Mouse (Mus musculus) Patski (cell line): ENCODE results near the gene Dmgdh. TPM values are rescaled to one million over a fixed set of nuclear protein-coding genes. Genes with fewer than 3 reads are reported as not detected.

ENCODE experiments used
- ATAC-seq: fragments of 100-300 bp; one replicate; pipeline ENCODE4 v1.8.0; 2021
- CTCF ChIA-PET: fragments of 350-600 bp; sonication (Branson Sonifier 250); formaldehyde crosslinking; loops from one replicate; lab custom pipeline; 2022; ENCODE audit warnings: inconsistent platforms; lab: Charles Lee
- POLR2A ChIA-PET: fragments of 350-600 bp; sonication (Branson Sonifier 250); formaldehyde crosslinking; loops from one replicate; lab custom pipeline; 2022; ENCODE audit warnings: antibody characterized with exemption, inconsistent platforms; lab: Charles Lee
- DNase-seq: peaks from one replicate; pipeline ENCODE4 v3.0.0-alpha.2; 2011; ENCODE audit warnings: low read depth, low spot score
- H3K27me3 ChIP-seq: fragments of 371-371 bp; one replicate; pipeline ENCODE4 v1.5.1; 2021
- CTCF ChIP-seq: fragments of 100-300 bp; IDR thresholded peaks from one replicate; pipeline ENCODE4 v1.5.1; 2021
- in situ Hi-C: fragments of 300-500 bp; cut with MboI; formaldehyde crosslinking; loops from 3 replicates; pipeline ENCODE4 v1.11.1; 2018; ENCODE audit warnings: low pct_unique_long_range_greater_than_20kb, mixed read lengths
- polyA plus RNA-seq: library from polyadenylated mRNA; unstranded; gene quantifications from one replicate; pipeline ENCODE4 v1.2.3, GENCODE M21; 2021

Gene Dmgdh
- not detected for polyA plus RNA-seq

- no peak for TF ChIP-seq CTCF
- ATAC-seq: no peak
- no peak for DNase-seq
- ChIA-PET POLR2A (no interaction called here), CTCF (no interaction called here)
- H3K27me3 ChIP-seq: peaks cover 4% of the 10 kb centered on the region
- in situ Hi-C loops: no loop called here
Observed at GRCm38 (mm10) chr13:93674131-93674561, at the start of gene Dmgdh, which contains the start of gene Bhmt2. TSS of gene Dmgdh (plus strand) at chr13:93674433. TSS of gene Bhmt2 (minus strand) at chr13:93674302.

DNA sequence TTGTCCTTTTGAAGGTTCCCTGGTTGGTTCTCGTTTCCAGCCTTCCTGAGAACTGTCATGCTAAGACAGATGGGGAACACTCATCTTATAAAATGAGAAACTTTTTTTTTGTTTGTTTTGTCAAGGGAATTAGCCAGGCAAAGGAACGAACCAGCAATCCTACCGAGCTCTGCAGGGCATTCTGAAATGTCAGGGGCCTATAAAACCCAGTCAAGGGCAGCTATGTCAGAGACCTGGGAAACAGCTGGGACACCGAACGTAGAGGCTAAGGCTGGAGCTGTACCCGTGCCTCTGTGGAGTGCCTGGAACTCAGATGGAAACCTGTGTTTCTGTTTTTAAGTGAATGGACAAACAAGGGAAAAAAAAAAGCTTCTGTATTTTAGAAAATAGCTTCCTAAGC is 45.4 kb upstream of the Dmgdh start:
- no peak for DNase-seq
- no peak for TF ChIP-seq CTCF
- no peak for ATAC-seq
- in situ Hi-C loops: no loop called here
- ChIA-PET CTCF (interaction anchor here (1.2 to 1.6 kb wide), 2 partner anchors 16 to 37 kb away, joined by 3 to 4 read pairs; no protein-coding TSS in a partner anchor), POLR2A (no interaction called here)
- peaks cover 12% of the 10 kb centered on the region for H3K27me3 ChIP-seq

GRCm38 (mm10) chr13:93630941-93631705 is 43.1 kb upstream of the Dmgdh start:
- CTCF ChIA-PET: interaction anchor here (0.9 kb wide), 1 partner anchor 590 kb away, joined by 3 read pairs; no protein-coding TSS in a partner anchor
- ATAC-seq: no peak
- no peak for TF ChIP-seq CTCF
- in situ Hi-C loops: no loop called here
- POLR2A ChIA-PET: no interaction called here
- DNase-seq: no peak
- peaks cover 3% of the 10 kb centered on the region for H3K27me3 ChIP-seq

GRCm38 (mm10) chr13:93632927-93633326 is 41.3 kb upstream of the Dmgdh start:
- ATAC-seq (no peak), DNase-seq (no peak)
- ChIA-PET CTCF (no interaction called here), POLR2A (no interaction called here)
- peaks cover 3% of the 10 kb centered on the region for H3K27me3 ChIP-seq
- in situ Hi-C loops: no loop called here
- no peak for TF ChIP-seq CTCF

DNA sequence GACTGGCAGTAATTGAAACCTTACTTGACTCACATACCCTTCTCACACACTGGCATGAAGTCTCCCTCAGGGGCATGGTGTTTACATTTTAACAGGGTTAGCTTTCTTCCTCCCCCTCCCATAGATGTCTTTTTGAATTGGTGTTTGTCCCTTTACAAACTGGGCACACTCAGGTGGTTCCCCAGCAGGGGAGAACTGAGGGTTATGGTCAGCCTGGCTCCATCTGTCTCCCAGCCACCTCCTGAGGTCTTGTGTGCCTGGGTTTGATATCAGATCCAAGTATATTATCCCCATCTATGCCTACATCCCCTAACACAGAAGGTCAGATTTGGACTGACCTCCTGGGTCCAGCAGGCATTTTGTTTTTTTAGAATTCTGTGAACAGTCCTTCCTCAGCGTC is 37.7 kb upstream of the Dmgdh start:
- in situ Hi-C loops: no loop called here
- POLR2A ChIA-PET: no interaction called here
- CTCF ChIA-PET: no interaction called here
- TF ChIP-seq CTCF: no peak
- peaks cover 3% of the 10 kb centered on the region for H3K27me3 ChIP-seq
- no peak for ATAC-seq
- no peak for DNase-seq

DNA sequence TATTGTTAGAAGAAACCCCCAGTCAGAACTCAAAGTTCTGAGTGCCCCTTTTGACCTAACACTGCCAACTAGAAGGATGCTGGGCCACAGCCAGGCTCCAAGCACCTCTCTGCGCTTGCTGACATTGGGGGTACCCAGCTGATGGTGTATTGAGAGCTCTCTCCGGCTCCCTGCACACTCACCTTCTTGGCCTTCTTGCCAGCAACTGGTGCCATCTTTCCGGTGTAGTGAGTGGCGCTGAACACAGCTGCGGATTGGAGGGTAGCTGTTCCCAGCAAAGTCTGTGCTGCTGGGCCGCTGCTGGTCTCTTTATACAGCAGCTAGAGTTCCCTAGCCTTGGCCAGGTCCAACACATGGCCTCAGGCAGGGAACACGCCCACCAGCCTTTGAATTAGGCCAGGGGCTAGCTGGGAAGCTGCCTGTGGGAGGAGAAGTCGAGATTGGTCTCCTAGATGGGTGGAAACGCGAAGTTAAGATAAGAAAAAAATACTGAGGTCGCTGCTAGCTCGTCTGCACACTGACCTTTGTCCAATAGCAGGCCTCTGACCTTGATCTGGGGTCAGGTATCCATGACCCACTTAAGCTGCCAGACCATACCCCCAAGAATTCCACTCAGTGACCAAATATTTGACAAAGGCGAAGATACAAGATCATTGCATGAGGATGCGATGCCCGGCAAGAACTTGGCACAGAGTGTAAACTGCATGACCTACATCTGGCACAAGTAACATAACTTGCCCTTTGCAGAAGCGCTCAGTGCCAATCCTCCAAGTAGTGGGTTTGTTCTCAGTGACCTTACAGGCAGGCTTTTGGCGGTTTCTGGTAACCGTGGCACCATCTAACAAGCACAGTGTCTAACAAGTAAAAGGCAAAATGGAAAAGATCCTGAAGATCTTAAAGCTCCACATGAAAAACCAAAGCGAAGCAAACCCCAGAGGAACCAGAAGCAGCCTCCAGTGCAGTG is 36.7 kb upstream of the Dmgdh start, which contains the start of gene Bhmt:
Gene Bhmt, minus strand, starts transcription at position 680 of the 964 bp plus-strand sequence.
- ChIA-PET CTCF (no interaction called here), POLR2A (no interaction called here)
- ATAC-seq (no peak), DNase-seq (no peak)
- H3K27me3 ChIP-seq: peaks cover 5% of the 10 kb centered on the region
- in situ Hi-C loops: no loop called here
- no peak for TF ChIP-seq CTCF

DNA sequence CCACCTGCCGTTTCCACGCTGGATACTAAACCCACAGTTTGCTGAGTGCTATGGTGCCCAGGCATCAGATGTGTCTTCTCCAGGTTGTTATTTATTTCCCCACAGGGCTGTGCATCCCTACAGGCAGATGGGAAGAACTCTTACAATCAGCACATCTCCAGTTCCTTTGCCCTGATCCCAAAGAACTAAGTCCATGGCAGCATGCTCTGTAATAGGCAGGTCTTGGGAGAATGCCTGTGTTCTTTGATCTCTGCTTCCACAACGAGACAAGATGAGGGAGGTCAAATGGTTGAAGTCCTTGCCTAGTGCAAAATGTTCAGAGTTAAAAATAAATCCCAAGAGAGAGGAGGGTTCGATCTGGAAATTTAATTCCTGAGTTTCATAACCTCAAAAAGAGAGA is 34.6 kb upstream of the Dmgdh start:
- H3K27me3 ChIP-seq: peaks cover 7% of the 10 kb centered on the region
- ChIA-PET CTCF (no interaction called here), POLR2A (no interaction called here)
- DNase-seq (no peak), ATAC-seq (no peak)
- in situ Hi-C loops: no loop called here
- TF ChIP-seq CTCF: no peak

DNA sequence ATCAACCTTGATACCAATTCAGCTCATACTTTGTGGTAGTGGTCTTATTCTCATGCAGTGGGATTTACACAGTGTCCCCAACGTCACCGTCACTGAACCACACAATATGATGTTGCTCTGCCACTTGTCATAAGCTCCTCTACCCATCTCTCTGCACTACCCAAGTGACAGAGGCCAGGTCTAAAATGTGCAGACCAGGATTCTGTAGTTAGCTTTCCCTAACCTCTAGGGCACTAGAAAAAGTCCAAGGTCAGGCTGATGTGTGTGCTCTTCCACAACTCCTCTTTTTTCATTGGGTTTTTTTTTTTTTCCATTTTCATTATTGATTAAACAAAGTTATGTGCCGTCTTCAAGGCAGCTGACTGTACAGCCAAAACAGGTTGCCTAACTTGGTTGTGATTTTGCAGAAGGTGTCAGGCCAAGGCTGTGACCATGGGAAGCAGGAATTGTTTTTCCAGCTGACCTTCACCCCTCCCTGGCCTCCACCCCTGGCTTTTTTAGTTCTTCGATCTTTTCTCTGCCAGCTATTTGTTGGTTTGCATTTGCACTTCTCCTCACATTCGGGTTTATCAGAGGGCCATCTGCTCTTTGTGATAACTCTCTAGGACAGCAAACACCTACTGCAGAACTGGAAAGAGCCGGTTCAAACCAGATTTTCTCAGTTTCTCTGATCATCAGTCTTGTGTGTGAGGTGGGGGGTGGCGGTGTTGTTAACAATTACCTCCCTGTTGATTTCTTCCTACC is 25.7 kb upstream of the Dmgdh start:
- ATAC-seq (no peak), DNase-seq (no peak)
- POLR2A ChIA-PET: no interaction called here
- CTCF ChIA-PET: interaction anchor here (0.6 kb wide), 1 partner anchor 24 kb away, joined by 3 read pairs; no protein-coding TSS in a partner anchor
- no peak for TF ChIP-seq CTCF
- peaks cover 9% of the 10 kb centered on the region for H3K27me3 ChIP-seq
- in situ Hi-C loops: no loop called here

GRCm38 (mm10) chr13:93653382-93653781 is 20.9 kb upstream of the Dmgdh start:
- TF ChIP-seq CTCF: no peak
- in situ Hi-C loops: no loop called here
- peaks cover 7% of the 10 kb centered on the region for H3K27me3 ChIP-seq
- ChIA-PET CTCF (interaction anchor here (0.7 to 1.1 kb wide), 2 partner anchors 10 to 625 kb away, joined by 3 to 5 read pairs; no protein-coding TSS in a partner anchor), POLR2A (no interaction called here)
- no peak for ATAC-seq
- no peak for DNase-seq

DNA sequence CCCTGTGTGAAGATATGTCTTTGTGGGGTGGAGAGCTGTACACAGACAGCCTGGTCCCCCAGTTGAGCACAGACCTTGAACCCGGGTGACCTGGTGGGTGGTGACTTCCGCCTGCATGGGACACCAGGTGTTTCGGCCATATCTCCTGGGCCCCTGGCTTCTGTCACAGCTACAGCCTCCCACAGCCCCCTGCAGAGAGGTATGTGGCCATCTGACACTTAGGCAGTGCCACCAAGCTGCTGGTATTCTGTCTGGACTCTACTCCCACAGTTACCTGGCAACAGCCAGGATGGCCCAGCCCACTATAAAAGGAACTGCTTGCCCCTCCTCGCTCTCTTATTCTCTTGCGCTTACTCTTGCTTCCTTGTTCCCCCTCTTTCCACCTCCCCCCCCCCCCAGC is 16.3 kb upstream of the Dmgdh start:
- TF ChIP-seq CTCF: no peak
- no peak for DNase-seq
- in situ Hi-C loops: no loop called here
- ChIA-PET CTCF (no interaction called here), POLR2A (no interaction called here)
- no peak for ATAC-seq
- H3K27me3 ChIP-seq: peaks cover 15% of the 10 kb centered on the region
